Mouse (Mus musculus) T-helper 17 cell (primary cell): Measurements from ENCODE around the gene Olig2.

Source experiments
- in situ Hi-C, 2 experiments: fragments of 300-600 bp; cut with MboI, MseI; formaldehyde crosslinking; loops; 1 replicate in 1 of 2; 2 replicates in 1 of 2; pipeline ENCODE4 v1.15.1; 2025; ENCODE audit warnings: high pct_unique_total_duplicates in 2 of 2

The Olig2 gene

GRCm38 (mm10) chr16:91270212-91270971, 45.1 kb downstream of the Olig2 start:
- in situ Hi-C loops, result no loop called here

- in situ Hi-C loops, result no loop called here
Measured at GRCm38 (mm10) chr16:91270982-91271549, 45.8 kb downstream of the Olig2 start.

GRCm38 (mm10) chr16:91271634-91272033, 46.4 kb downstream of the Olig2 start:
- in situ Hi-C loops, result no loop called here
